Mouse (Mus musculus) ES-Bruce4 (cell line): Measurements from ENCODE around the gene Map3k5. TPM values are rescaled to one million over a fixed set of nuclear protein-coding genes. Genes with fewer than 3 reads are reported as not detected.

Experiments used
- H3K27ac ChIP-seq: 2 replicates; pipeline ENCODE4 v1.5.1; 2012; ENCODE audit warnings: low read length, inconsistent platforms; ENCODE audit not compliant: insufficient read depth
- H3K27me3 ChIP-seq: 2 replicates; pipeline ENCODE4 v1.6.1; 2012; ENCODE audit warnings: mild to moderate bottlenecking, low read length, inconsistent platforms; ENCODE audit not compliant: control insufficient read depth, poor library complexity, insufficient read depth, severe bottlenecking
- H3K36me3 ChIP-seq: 2 replicates; pipeline ENCODE4 v1.6.1; 2012; ENCODE audit warnings: inconsistent platforms, mild to moderate bottlenecking, low read length, moderate library complexity; ENCODE audit not compliant: control insufficient read depth, poor library complexity, insufficient read depth, severe bottlenecking
- H3K4me1 ChIP-seq: one replicate; pipeline ENCODE4 v1.8.1; 2011; ENCODE audit warnings: low read length; ENCODE audit not compliant: control insufficient read depth, insufficient read depth
- H3K4me3 ChIP-seq: 2 replicates; pipeline ENCODE4 v1.5.1; 2011; ENCODE audit warnings: low read depth, mild to moderate bottlenecking, low read length
- H3K9ac ChIP-seq: 2 replicates; pipeline ENCODE4 v1.6.1; 2012; ENCODE audit warnings: low read depth, mild to moderate bottlenecking, inconsistent platforms; ENCODE audit not compliant: poor library complexity, severe bottlenecking
- H3K9me3 ChIP-seq: replicated peaks from 2 replicates; pipeline ENCODE4 v1.6.1; 2012; ENCODE audit warnings: mild to moderate bottlenecking, low read length, inconsistent platforms; ENCODE audit not compliant: control insufficient read depth, poor library complexity, insufficient read depth, severe bottlenecking
- CTCF ChIP-seq: IDR thresholded peaks from one replicate; pipeline ENCODE4 v1.8.1; 2011; ENCODE audit warnings: low read depth, low read length
- EP300 ChIP-seq: IDR thresholded peaks from 2 replicates; pipeline ENCODE4 v1.6.1; 2011; ENCODE audit warnings: low read depth, low read length; ENCODE audit not compliant: insufficient read depth
- POLR2A ChIP-seq: IDR thresholded peaks from one replicate; pipeline ENCODE4 v1.8.1; 2011; ENCODE audit warnings: low read length; ENCODE audit not compliant: insufficient read depth
- polyA plus RNA-seq: library from polyadenylated mRNA; stranded (reverse); fragments of >200 nt; gene quantifications from 2 replicates; pipeline ENCODE4 v1.2.4, GENCODE M21; 2011; ENCODE audit warnings: low read depth; ENCODE audit not compliant: missing spikeins, insufficient read depth, insufficient read length

Gene Map3k5
- polyA plus RNA-seq, 1 experiment: 9.7 TPM

DNA sequence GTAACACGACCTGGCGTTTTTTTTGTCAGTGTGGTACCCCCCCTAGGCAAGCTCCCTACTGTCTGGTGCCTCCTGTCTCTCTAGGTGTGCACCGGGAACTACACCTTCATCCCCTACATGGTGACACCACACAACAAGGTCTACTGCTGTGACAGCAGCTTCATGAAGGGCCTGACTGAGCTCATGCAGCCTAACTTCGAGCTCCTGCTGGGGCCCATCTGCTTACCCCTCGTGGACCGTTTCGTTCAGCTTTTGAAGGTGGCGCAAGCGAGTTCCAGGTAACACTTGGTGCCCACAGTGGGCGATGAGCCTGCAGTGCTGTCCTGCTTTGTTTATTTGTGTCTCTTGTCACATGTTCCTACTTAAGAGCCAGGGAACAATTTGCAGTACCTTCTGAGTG lies 89.3 kb downstream of the Map3k5 start:
- Histone ChIP-seq H3K27me3 (no peaks in the 10 kb centered on the region), H3K4me1 (no peaks in the 10 kb centered on the region), H3K4me3 (no peak overlapping the region), H3K36me3 (no peaks in the 10 kb centered on the region), H3K27ac (no peak overlapping the region), H3K9ac (no peak overlapping the region), H3K9me3 (peaks cover 13% of the 10 kb centered on the region; the same call in 1 of the 2 replicates)
- TF ChIP-seq CTCF (no peak), POLR2A (no peak), EP300 (no peak)

DNA sequence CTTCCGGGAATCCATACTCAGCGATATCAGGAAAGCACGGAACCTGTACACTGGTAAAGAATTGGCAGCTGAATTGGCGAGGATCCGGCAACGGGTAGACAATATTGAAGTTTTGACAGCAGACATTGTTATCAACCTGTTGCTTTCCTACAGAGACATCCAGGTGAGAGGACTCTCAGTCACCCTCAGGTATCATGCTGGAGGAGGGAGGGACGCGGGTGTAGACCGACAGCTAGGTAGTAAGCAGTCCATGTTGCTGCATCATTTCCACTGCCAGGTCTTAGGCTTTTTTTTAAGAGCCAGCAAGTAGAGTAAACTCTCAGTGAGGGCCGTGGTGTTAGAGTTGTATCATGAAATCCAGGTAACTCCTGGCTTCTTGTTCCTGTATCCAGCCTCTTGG lies 90.6 kb downstream of the Map3k5 start:
- TF ChIP-seq EP300 (no peak), POLR2A (no peak), CTCF (no peak)
- no peak overlapping the region for H3K27ac ChIP-seq
- peaks cover 7% of the 10 kb centered on the region; the same call in 1 of the 2 replicates for H3K9me3 ChIP-seq
- no peaks in the 10 kb centered on the region for H3K36me3 ChIP-seq
- H3K9ac ChIP-seq: no peak overlapping the region
- no peaks in the 10 kb centered on the region for H3K4me1 ChIP-seq
- no peaks in the 10 kb centered on the region for H3K27me3 ChIP-seq
- no peak overlapping the region for H3K4me3 ChIP-seq

DNA sequence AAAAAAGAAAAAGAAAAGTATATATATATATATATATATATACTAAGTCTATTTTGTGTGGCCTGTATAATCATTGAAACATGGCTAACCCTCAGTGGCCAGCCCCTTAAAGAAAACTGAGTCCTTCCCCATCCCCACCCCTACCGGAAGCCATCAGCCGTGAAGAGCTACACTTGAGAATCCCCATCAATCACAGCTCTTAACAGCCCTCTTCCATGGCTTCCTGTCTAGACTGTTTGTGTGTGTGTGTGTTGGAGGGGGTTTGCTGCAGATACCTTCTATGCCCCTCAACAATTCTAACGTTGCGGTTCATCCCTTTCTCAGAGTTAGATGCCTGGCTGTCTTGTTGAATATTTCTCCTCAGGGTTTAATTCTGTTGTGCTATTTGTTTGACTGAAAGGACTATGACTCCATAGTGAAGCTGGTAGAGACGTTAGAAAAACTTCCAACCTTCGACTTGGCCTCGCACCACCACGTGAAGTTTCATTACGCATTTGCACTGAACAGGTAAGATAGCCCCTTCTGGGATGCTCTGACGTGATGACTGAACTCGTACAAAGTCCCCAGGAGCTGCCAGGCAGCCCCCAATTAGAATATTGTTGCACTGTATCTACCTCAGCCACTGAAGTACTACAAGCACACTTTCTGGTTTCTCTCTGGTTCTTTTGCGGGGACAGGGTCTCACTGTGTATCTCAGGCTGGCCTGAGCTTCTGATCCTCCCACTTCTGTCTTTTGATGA lies 91.7 kb downstream of the Map3k5 start:
- H3K4me3 ChIP-seq: no peak overlapping the region
- no peaks in the 10 kb centered on the region for H3K36me3 ChIP-seq
- no peaks in the 10 kb centered on the region; the same call in 1 of the 2 replicates for H3K9me3 ChIP-seq
- H3K9ac ChIP-seq: no peak overlapping the region
- no peaks in the 10 kb centered on the region for H3K27me3 ChIP-seq
- no peaks in the 10 kb centered on the region for H3K4me1 ChIP-seq
- no peak overlapping the region for H3K27ac ChIP-seq
- TF ChIP-seq CTCF (no peak), EP300 (no peak), POLR2A (no peak)

DNA sequence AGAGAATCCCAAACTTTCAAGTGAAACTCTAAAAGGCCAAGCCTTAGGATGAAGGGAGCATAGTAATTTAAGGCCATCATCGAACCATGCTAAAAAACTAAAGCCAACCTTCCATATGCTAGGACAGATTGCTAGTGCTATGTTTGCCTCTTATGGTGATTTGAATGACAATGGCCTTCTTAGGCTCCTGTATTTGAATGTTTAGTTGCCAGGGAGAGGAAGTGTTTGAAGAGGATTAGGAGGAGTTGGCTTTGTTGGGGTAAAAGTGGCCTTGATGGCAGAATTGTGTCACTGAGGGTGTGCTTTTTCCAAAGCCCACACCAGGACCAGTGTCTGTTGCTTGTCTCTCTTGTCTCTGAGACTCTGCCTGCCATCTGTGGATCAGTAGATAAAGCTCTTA lies 96.4 kb downstream of the Map3k5 start:
- no peaks in the 10 kb centered on the region for H3K9me3 ChIP-seq
- H3K9ac ChIP-seq: no peak overlapping the region
- TF ChIP-seq POLR2A (no peak), CTCF (no peak), EP300 (no peak)
- H3K4me3 ChIP-seq: no peak overlapping the region
- H3K4me1 ChIP-seq: no peaks in the 10 kb centered on the region
- no peaks in the 10 kb centered on the region for H3K36me3 ChIP-seq
- H3K27me3 ChIP-seq: no peaks in the 10 kb centered on the region
- no peak overlapping the region for H3K27ac ChIP-seq

DNA sequence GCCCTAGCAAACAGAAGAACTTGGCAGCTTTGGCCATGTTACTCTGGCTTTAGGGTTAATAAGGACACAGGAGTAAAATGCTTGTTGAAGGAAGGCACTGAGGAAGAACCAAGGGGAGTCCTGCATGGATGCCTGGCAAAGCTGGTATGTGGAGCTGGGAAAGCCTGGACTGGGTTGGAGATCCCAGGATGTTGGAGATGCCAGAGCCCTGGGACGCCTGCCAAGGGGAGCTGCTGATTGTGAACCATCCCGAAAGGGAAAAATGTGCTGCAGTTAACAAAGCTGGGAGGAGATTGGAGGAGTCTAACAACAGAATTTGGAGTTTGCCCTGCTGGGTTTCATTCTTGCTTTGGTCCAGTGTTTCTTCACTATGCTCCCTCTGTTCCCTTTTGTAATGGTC lies 97.7 kb downstream of the Map3k5 start:
- no peaks in the 10 kb centered on the region for H3K36me3 ChIP-seq
- TF ChIP-seq CTCF (no peak), EP300 (no peak), POLR2A (no peak)
- no peaks in the 10 kb centered on the region for H3K27me3 ChIP-seq
- H3K4me3 ChIP-seq: no peak overlapping the region
- no peak overlapping the region for H3K27ac ChIP-seq
- no peaks in the 10 kb centered on the region for H3K4me1 ChIP-seq
- no peak overlapping the region for H3K9ac ChIP-seq
- H3K9me3 ChIP-seq: no peaks in the 10 kb centered on the region

DNA sequence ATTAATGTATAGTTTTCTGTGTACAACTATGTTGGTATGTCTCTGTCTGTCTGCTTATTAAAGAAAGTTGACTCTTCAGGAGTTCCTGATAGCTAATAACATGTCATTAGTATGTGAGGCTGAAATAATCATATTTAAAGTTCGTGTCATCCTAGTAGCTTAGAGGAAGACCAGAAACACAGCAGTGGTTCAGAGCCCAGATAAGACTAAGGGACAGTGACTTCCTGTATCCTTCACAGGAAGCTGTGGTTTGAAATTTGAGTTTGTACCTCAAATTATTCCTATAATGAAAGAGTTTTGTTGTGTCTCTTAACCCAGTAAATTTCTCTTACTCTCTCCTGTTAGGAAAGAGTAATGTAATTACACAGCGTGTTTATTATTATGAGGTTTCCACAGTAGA lies 102.1 kb downstream of the Map3k5 start:
- H3K27ac ChIP-seq: no peak overlapping the region
- no peaks in the 10 kb centered on the region for H3K4me1 ChIP-seq
- H3K36me3 ChIP-seq: no peaks in the 10 kb centered on the region
- no peak overlapping the region for H3K4me3 ChIP-seq
- no peaks in the 10 kb centered on the region for H3K27me3 ChIP-seq
- no peak for TF ChIP-seq EP300
- TF ChIP-seq POLR2A: no peak
- H3K9me3 ChIP-seq: no peaks in the 10 kb centered on the region
- H3K9ac ChIP-seq: no peak overlapping the region

DNA sequence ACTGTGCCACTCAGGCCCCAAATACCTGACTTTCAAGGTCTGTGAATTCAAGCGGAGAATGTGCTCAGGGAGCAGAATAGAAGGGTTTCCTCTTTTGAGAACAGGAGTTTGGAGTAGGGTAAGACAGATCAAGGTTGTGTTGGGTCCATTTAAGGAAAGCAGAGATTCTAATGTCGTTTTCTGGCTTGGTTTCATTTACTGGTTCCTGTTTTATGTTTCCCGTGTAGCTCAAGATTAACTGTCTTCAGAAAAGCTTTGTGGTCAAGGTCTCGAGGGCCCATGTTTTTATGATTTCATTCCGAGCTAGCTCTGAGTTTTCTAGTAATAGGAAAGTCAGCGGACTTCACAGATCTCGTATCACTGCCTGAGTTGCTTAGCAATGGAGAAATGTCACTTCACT lies 102.6 kb downstream of the Map3k5 start:
- no peak overlapping the region for H3K27ac ChIP-seq
- H3K4me1 ChIP-seq: no peaks in the 10 kb centered on the region
- TF ChIP-seq POLR2A: no peak
- TF ChIP-seq CTCF: no peak
- no peak for TF ChIP-seq EP300
- no peak overlapping the region for H3K4me3 ChIP-seq
- H3K27me3 ChIP-seq: no peaks in the 10 kb centered on the region
- no peaks in the 10 kb centered on the region for H3K36me3 ChIP-seq
- no peaks in the 10 kb centered on the region for H3K9me3 ChIP-seq
- no peak overlapping the region for H3K9ac ChIP-seq
